Mouse (Mus musculus) myocyte (in vitro differentiated cells): ENCODE measurements around the gene Wdr5. TPM values are rescaled to one million over a fixed set of nuclear protein-coding genes. Genes with fewer than 3 reads are reported as not detected.
A peak's percentile ranks its signal among the peaks of the same experiment; 100 is the strongest.

Experiments used
- H3K27me3 ChIP-seq: one replicate; pipeline ENCODE4 v1.6.1; 2011; ENCODE audit not compliant: control insufficient read depth, insufficient read depth, insufficient read length
- H3K36me3 ChIP-seq: one replicate; pipeline ENCODE4 v1.6.1; 2011; ENCODE audit not compliant: control insufficient read depth, insufficient read depth
- H3K4me2 ChIP-seq: one replicate; pipeline ENCODE4 v1.6.1; 2011; ENCODE audit warnings: low read depth, control low read depth
- H3K4me3 ChIP-seq: one replicate; pipeline ENCODE4 v1.5.1; 2011; ENCODE audit warnings: mild to moderate bottlenecking, control low read depth, moderate library complexity
- H3K79me2 ChIP-seq: one replicate; pipeline ENCODE4 v1.6.1; 2011; ENCODE audit not compliant: control insufficient read depth, insufficient read depth
- H3ac ChIP-seq: one replicate; pipeline ENCODE4 v1.6.1; 2011; ENCODE audit not compliant: control insufficient read depth, insufficient read length
- CEBPB ChIP-seq: IDR thresholded peaks from 2 replicates; pipeline ENCODE4 v1.6.1; 2011; ENCODE audit warnings: mild to moderate bottlenecking, moderate library complexity; ENCODE audit not compliant: poor library complexity, insufficient read depth, severe bottlenecking
- E2F4 ChIP-seq: IDR thresholded peaks from one replicate; pipeline ENCODE4 v1.6.1; 2011; ENCODE audit warnings: mild to moderate bottlenecking, control low read depth, moderate library complexity; ENCODE audit not compliant: insufficient read depth
- MAX ChIP-seq: IDR thresholded peaks from one replicate; pipeline ENCODE4 v1.6.1; 2011; ENCODE audit warnings: low read depth, mild to moderate bottlenecking, control low read depth
- MYOD1 ChIP-seq, 3 experiments: IDR thresholded peaks; one replicate each; pipeline ENCODE4 v1.6.1; 2011; ENCODE audit warnings: control low read depth in 2 of 3, low read depth in 2 of 3, mild to moderate bottlenecking in 2 of 3, moderate library complexity in 1 of 3; ENCODE audit not compliant: insufficient read length in 2 of 3, control insufficient read depth in 1 of 3
- MYOG ChIP-seq, 3 experiments: IDR thresholded peaks; one replicate each; pipeline ENCODE4 v1.6.1; 2011; ENCODE audit warnings: control low read depth in 2 of 3, low read depth in 2 of 3, mild to moderate bottlenecking in 2 of 3; ENCODE audit not compliant: insufficient read length in 2 of 3, control insufficient read depth in 1 of 3, insufficient read depth in 1 of 3
- POLR2A ChIP-seq: IDR thresholded peaks from one replicate; pipeline ENCODE4 v1.6.1; 2011; ENCODE audit warnings: low read depth, mild to moderate bottlenecking, control low read depth, moderate library complexity; ENCODE audit not compliant: insufficient read length
- POLR2AphosphoS2 ChIP-seq: IDR thresholded peaks from one replicate; pipeline ENCODE4 v1.6.1; 2011; ENCODE audit warnings: low read depth, control low read depth; ENCODE audit not compliant: insufficient read length
- REST ChIP-seq: IDR thresholded peaks from one replicate; pipeline ENCODE4 v1.6.1; 2011; ENCODE audit warnings: mild to moderate bottlenecking, control low read depth, moderate library complexity; ENCODE audit not compliant: insufficient read depth, insufficient read length
- SRF ChIP-seq: IDR thresholded peaks from one replicate; pipeline ENCODE4 v1.6.1; 2011; ENCODE audit warnings: low read depth; ENCODE audit not compliant: control insufficient read depth, insufficient read length
- TCF12 ChIP-seq: IDR thresholded peaks from one replicate; pipeline ENCODE4 v1.6.1; 2011; ENCODE audit warnings: mild to moderate bottlenecking, control low read depth; ENCODE audit not compliant: poor library complexity, insufficient read depth, severe bottlenecking
- TCF3 ChIP-seq: IDR thresholded peaks from one replicate; pipeline ENCODE4 v1.6.1; 2011; ENCODE audit warnings: low read depth, control low read depth; ENCODE audit not compliant: insufficient read length
- USF1 ChIP-seq: IDR thresholded peaks from one replicate; pipeline ENCODE4 v1.6.1; 2011; ENCODE audit warnings: low read depth, mild to moderate bottlenecking, control low read depth, moderate library complexity
- polyA plus RNA-seq: library from polyadenylated mRNA; unstranded; fragments of >200 nt; fragmentation: generic; extraction: Trizol; gene quantifications from one replicate; pipeline ENCODE4 v1.2.1, GENCODE M21; 2012; ENCODE audit warnings: missing spikeins

Gene Wdr5
- polyA plus RNA-seq, 1 experiment, result 34.8 TPM

DNA sequence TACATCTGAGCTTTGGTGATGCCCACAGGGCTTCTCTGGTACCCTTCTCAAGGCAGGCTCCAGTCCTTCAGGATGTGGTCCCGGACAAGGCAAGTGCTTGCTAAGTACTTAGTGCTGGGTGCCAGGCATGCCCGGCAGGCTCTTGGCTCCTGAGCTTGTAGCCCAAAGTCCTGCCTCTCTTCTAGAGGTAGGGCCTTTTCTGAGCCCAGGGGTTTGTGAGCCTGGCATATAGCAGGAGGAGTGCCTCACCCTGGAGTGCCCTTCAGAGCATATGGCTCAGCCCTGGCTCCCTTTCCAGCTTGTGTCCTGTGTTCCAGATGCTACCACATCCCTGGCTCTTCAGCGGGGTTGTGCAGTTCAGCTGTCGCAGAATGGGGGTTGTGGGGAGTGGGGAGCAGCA lies 49.7 kb downstream of the Wdr5 start:
- H3K27me3 ChIP-seq, result peaks cover 61% of the 10 kb centered on the region
- H3K4me2 ChIP-seq, result no peak overlapping the region
- H3ac ChIP-seq, result no peak overlapping the region
- no peak for TF ChIP-seq MAX
- H3K79me2 ChIP-seq, result no peaks in the 10 kb centered on the region
- no peak overlapping the region for H3K4me3 ChIP-seq
- H3K36me3 ChIP-seq, result no peaks in the 10 kb centered on the region

- H3K79me2 ChIP-seq, result no peaks in the 10 kb centered on the region
- H3K4me3 ChIP-seq, result no peak overlapping the region
- H3K36me3 ChIP-seq, result no peaks in the 10 kb centered on the region
- no peak for TF ChIP-seq REST
- TF ChIP-seq SRF, result no peak
- no peak for TF ChIP-seq MAX
- no peak for TF ChIP-seq POLR2AphosphoS2
- no peak for TF ChIP-seq CEBPB
- no peak for TF ChIP-seq MYOD1 (IDR thresholded peaks at IDR 0.05; ENCODE audit: control insufficient read depth in 1 of 3, insufficient read length in 2 of 3, low read depth in 2 of 3)
- no peak for TF ChIP-seq POLR2A
- no peak for TF ChIP-seq E2F4
- TF ChIP-seq USF1, result no peak
- no peak for TF ChIP-seq MYOG (IDR thresholded peaks at IDR 0.05; ENCODE audit: control insufficient read depth in 1 of 3, insufficient read depth in 1 of 3, insufficient read length in 2 of 3, low read depth in 2 of 3)
- no peak for TF ChIP-seq TCF12
- TF ChIP-seq TCF3, result no peak
- peaks cover 60% of the 10 kb centered on the region for H3K27me3 ChIP-seq
- no peak overlapping the region for H3K4me2 ChIP-seq
- H3ac ChIP-seq, result no peak overlapping the region
These were observed 50.6 kb downstream of the Wdr5 start for GRCm38 (mm10) chr2:27565316-27566103.

DNA sequence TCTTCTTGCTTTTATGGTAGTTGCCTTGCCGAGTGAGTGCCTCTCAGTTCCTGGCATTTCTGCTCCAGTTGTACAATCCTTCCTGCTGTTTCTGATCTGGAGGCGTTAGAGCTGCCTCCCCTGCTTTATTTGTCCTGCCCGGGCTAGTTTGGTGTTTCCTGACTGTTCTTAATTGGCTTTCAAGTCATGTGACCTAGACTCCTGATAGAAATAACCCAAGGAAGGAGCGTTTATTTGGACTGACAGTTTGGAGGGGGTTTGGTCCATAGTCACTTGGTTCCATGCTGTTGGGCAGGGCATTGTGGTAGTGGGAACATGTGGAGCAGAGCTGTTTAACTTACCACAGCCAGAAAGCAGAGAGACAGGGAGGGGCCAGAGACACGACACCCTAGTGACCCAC lies 55.9 kb downstream of the Wdr5 start:
- Histone ChIP-seq H3K36me3 (no peaks in the 10 kb centered on the region), H3K79me2 (no peaks in the 10 kb centered on the region), H3ac (no peak overlapping the region), H3K4me3 (no peak overlapping the region), H3K27me3 (peaks cover 24% of the 10 kb centered on the region), H3K4me2 (no peak overlapping the region)
- TF ChIP-seq POLR2AphosphoS2, result no peak
- no peak for TF ChIP-seq MYOG (IDR thresholded peaks at IDR 0.05; ENCODE audit: control insufficient read depth in 1 of 3, insufficient read depth in 1 of 3, insufficient read length in 2 of 3, low read depth in 2 of 3)
- TF ChIP-seq CEBPB, result no peak
- no peak for TF ChIP-seq POLR2A
- no peak for TF ChIP-seq REST
- no peak for TF ChIP-seq MAX
- TF ChIP-seq E2F4, result no peak
- no peak for TF ChIP-seq SRF

DNA sequence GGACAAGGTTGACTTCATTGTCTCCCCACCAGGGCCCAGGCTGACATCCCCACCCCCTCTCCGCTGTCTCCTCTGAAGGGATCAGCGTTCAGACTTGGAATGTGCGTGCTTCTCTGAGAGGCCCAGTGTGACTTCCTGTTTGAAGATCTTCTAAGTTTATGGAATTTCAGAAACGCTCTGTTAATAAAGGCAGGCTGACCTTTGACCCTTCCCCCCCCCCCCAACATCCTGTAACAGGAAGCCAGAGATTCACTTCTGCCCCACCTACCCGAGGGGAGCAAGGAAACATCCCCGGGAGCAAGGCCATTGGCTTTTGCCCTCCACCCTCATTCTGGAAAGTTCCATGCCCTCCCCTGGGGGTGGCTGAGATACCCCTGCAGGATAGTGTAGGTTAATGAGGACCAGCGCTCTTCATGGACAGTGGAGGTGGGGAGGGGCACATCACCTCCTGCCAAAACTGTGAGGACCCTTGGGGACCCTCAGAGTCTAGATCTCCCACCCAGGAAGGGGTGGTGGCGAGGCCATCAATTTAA lies 57.4 kb downstream of the Wdr5 start:
- Histone ChIP-seq H3K4me2 (no peak overlapping the region), H3K79me2 (no peaks in the 10 kb centered on the region), H3ac (no peak overlapping the region), H3K36me3 (no peaks in the 10 kb centered on the region), H3K27me3 (peaks cover 15% of the 10 kb centered on the region), H3K4me3 (no peak overlapping the region)
- TF ChIP-seq TCF12, result no peak
- TF ChIP-seq REST, result no peak

- Histone ChIP-seq H3K4me2 (peak overlapping the region; percentile 40), H3ac (no peak overlapping the region)
These were observed 58.1 kb downstream of the Wdr5 start for GRCm38 (mm10) chr2:27572928-27573627.

More at GRCm38 (mm10) chr2:27572928-27573627, 58.1 kb downstream of the Wdr5 start:
- Histone ChIP-seq H3K79me2 (no peaks in the 10 kb centered on the region), H3K4me3 (no peak overlapping the region), H3K36me3 (no peaks in the 10 kb centered on the region), H3K27me3 (peaks cover 15% of the 10 kb centered on the region)
- TF ChIP-seq CEBPB (0 out of 2 replicates have a peak, but pooled peaks have one; percentile 50), POLR2A (no peak), REST (no peak)
